Mouse (Mus musculus) liver, postnatal 0 days (tissue): ENCODE measurements around the gene Ppp1r18. TPM values are rescaled to one million over a fixed set of nuclear protein-coding genes. Genes with fewer than 3 reads are reported as not detected.

Experiments
- ATAC-seq: fragments of 200-750 bp; cut with Nextera tagmentation; 2 replicates; pipeline ENCODE4 v1.8.0; 2017; ENCODE audit warnings: mild to moderate bottlenecking, moderate library complexity
- DNase-seq: peaks from one replicate; pipeline ENCODE4 v3.0.0-alpha.2; 2016
- H3K27ac ChIP-seq: fragments of 300-500 bp; sonication (generic); 2 replicates; pipeline ENCODE4 v1.5.1; 2014; ENCODE audit warnings: antibody characterized with exemption, moderate library complexity, mild to moderate bottlenecking, low read depth
- H3K27me3 ChIP-seq: fragments of 300-500 bp; sonication (generic); 2 replicates; pipeline ENCODE4 v1.6.1; 2014; ENCODE audit warnings: low read length, control low read depth, mixed read lengths; ENCODE audit not compliant: insufficient read depth
- H3K36me3 ChIP-seq: fragments of 300-500 bp; sonication (generic); replicated peaks from 2 replicates; pipeline ENCODE4 v1.6.1; 2014; ENCODE audit warnings: mild to moderate bottlenecking, control low read depth, low read length, moderate library complexity, mixed read lengths; ENCODE audit not compliant: insufficient read depth
- H3K4me1 ChIP-seq: fragments of 300-500 bp; sonication (generic); 2 replicates; pipeline ENCODE4 v1.6.1; 2014; ENCODE audit warnings: antibody characterized with exemption, mild to moderate bottlenecking, control low read depth; ENCODE audit not compliant: insufficient read depth
- H3K4me2 ChIP-seq: fragments of 300-500 bp; sonication (generic); 2 replicates; pipeline ENCODE4 v1.6.1; 2014; ENCODE audit warnings: low read depth, mild to moderate bottlenecking, low read length, moderate library complexity, mixed read lengths
- H3K4me3 ChIP-seq: fragments of 300-500 bp; sonication (generic); 2 replicates; pipeline ENCODE4 v1.5.1; 2014; ENCODE audit warnings: low read depth, low read length
- H3K9ac ChIP-seq: fragments of 300-500 bp; sonication (generic); replicated peaks from 2 replicates; pipeline ENCODE4 v1.6.1; 2014; ENCODE audit warnings: mild to moderate bottlenecking, moderate library complexity
- H3K9me3 ChIP-seq: fragments of 300-500 bp; sonication (generic); 2 replicates; pipeline ENCODE4 v1.6.1; 2016; ENCODE audit warnings: mild to moderate bottlenecking, control low read depth, low read length, mixed read lengths
- CTCF ChIP-seq: sonication (generic); IDR thresholded peaks from 2 replicates; pipeline ENCODE4 v1.5.1; 2016; ENCODE audit warnings: antibody characterized with exemption, low read depth
- EP300 ChIP-seq: IDR thresholded peaks from 2 replicates; pipeline ENCODE4 v1.6.1; 2016; ENCODE audit warnings: antibody characterized with exemption, low read depth, mild to moderate bottlenecking
- WGBS: fragments of 180-500 bp; shearing (Covaris S2); extraction: QIAGEN DNeasy Blood & Tissue Kit; methylation state at CpG from one replicate; pipeline ENCODE4 v1.1.7; 2014; ENCODE audit not compliant: insufficient replicate concordance; 5-methylcytosine and 5-hydroxymethylcytosine counted together
- polyA plus RNA-seq: library from polyadenylated mRNA; unstranded; fragments of >200 nt; fragmentation: Nextera tagmentation; extraction: Ambion mirVana; gene quantifications from 2 replicates; pipeline ENCODE4 v1.2.1, GENCODE M21; 2015

The Ppp1r18 gene
- polyA plus RNA-seq, 1 experiment from 2014 or later = 14.1 TPM

DNA sequence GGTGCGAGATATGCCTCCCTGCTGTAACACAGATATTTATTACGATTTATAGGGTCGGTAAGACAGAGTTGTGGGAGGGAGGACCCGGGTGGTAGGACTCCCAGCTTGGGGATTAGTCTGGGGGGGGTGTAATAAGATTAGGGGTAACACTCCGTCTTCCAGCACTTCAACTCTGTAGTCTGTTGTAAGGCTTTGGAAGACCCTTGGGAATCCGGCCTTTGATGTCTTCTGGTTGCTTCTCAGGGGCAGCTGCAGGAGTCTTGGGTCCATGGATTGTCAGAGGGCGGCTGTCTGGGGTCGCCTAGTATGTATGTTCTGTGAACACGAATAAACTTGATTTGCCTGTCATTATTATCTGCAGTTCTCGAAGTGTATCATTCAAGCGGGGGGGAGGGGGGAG, 42.8 kb upstream of the Ppp1r18 start:
- DNase-seq (no peak), ATAC-seq (no peak)
- 1% methylated on average over 11 of the region's 11 CpGs for WGBS
- Histone ChIP-seq H3K9ac (peak overlapping the region; percentile 81), H3K9me3 (no peaks in the 10 kb centered on the region), H3K27ac (peak overlapping the region; percentile 88), H3K4me1 (peaks cover 31% of the 10 kb centered on the region), H3K36me3 (peaks cover 20% of the 10 kb centered on the region), H3K4me2 (peak overlapping the region; percentile 93), H3K4me3 (peak overlapping the region; percentile 74), H3K27me3 (no peaks in the 10 kb centered on the region)
- TF ChIP-seq EP300 (no peak), CTCF (no peak)

DNA sequence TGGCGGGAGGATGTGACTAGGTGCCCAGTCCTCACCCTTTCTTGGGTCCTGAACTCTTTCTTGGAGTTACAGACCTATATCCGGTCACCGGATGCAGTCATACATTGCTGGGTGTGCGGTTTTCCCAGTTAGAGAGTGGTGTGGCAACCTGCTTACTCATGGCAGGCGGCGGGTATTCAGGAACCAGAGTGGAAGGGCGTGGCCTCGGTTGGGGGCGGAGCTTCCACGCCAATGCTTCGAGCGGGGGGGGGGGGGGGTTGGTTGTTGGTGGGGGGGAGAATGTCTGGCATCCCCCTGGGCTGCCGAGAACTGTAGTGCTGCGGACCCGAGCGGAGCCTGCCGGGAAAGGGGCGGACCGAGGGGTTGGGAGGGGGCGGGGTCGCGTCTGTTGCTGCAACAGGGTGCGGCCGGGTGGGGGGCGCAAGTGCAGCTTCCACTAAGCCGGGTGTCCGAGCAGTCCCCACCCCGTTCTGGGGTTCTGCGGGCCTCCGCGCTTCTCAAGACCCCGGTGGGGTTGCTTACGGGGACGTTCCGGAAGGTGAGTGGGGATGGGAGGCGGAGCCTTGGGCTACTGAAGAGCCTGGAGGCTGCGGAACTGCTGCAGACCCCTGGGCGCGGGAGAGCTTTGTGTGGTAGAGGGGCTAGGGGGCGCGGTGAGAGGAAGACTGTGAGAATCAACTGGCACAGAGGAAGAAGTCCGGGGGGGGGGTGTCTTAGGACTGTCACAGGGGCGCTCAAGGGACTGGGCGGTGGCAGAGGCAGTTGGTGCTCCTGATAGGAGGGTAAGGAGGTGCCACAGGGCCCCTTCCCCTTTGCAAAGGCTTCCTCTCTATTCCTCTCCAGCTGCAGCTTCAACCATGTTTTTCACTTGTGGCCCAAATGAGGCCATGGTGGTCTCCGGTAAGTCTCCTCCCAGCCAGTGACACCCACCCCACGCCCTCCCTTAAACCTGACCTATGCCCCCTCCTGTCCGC, 42.1 kb upstream of the Ppp1r18 start, which contains the start of gene Flot1:
Flot1 (plus strand) TSS at position 267 of the 974 bp plus-strand sequence.
- peak; percentile 86 for ATAC-seq
- H3K9me3 ChIP-seq = no peaks in the 10 kb centered on the region
- H3K4me3 ChIP-seq = peak within 1 kb of the TSS; percentile 74
- peak within 1 kb of the TSS; percentile 81 for H3K9ac ChIP-seq
- peak within 1 kb of the TSS; percentile 93 for H3K4me2 ChIP-seq
- no peaks in the 10 kb centered on the region for H3K27me3 ChIP-seq
- 2% methylated on average over 39 of the region's 47 CpGs for WGBS
- peaks cover 31% of the 10 kb centered on the region for H3K4me1 ChIP-seq
- peak; percentile 93 for DNase-seq
- H3K27ac ChIP-seq = peak within 1 kb of the TSS; percentile 88
- peaks cover 20% of the 10 kb centered on the region for H3K36me3 ChIP-seq
- TF ChIP-seq EP300 (no peak; the same call in 1 of the 2 replicates), CTCF (no peak)

DNA sequence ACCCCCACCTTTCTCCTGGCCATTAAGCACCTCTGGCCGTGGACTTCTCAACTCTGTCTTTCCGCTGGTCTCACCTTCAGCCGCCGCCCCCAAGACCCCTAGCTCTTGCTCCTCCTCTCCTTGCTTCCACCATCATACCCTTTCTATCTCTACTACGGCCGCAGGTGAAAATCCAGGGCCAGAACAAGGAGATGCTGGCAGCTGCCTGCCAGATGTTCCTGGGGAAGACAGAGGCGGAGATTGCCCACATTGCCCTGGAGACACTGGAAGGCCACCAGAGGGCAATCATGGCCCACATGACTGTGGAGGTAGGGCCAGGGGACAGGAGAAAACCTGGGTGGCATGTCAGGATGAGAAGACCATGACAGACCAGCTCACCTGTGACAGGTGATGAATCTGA, 41.0 kb upstream of the Ppp1r18 start:
- Histone ChIP-seq H3K4me1 (peaks cover 32% of the 10 kb centered on the region), H3K4me2 (peak overlapping the region; percentile 93), H3K27me3 (no peaks in the 10 kb centered on the region), H3K36me3 (peaks cover 26% of the 10 kb centered on the region), H3K9ac (peak overlapping the region; percentile 81; the same call in 1 of the 2 replicates), H3K27ac (peak overlapping the region; percentile 88), H3K4me3 (peak overlapping the region; percentile 74), H3K9me3 (no peaks in the 10 kb centered on the region)
- WGBS = 66% methylated on average over 7 of the region's 7 CpGs
- ATAC-seq (no peak), DNase-seq (peak; percentile 62)
- TF ChIP-seq EP300 = no peak
- TF ChIP-seq CTCF = peak; percentile 76

DNA sequence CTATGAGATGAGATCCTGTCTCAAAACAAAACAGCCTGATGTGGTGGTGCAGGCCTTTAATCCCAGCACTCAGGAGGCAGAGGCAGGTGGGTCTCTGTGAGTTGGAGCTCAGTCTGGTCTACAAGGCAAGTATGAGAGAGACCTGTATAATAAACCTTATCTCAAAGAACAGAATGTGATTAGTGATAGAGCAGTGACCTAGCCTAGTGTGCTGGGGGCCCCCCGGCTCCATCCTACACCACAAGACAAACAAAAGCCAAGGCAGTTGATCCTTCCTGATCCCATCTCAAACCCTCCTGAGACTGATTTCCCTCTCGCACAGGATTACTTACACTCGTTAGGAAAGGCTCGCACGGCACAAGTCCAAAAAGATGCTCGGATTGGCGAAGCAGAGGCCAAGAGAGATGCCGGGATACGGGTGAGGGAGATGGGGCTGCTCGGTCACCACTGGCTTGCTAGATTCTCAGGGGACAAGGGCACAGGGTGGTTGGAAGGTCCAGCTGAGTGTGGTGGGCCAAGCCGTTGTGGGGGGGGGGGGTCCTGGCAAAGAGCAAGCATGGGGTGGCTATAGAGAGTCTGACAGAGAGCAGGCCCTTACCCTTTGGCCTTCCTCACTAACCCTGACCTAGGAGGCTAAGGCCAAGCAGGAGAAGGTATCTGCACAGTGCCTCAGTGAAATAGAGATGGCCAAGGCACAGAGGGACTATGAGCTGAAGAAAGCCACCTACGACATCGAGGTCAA, 40.1 kb upstream of the Ppp1r18 start:
- H3K4me3 ChIP-seq = no peak overlapping the region
- H3K27me3 ChIP-seq = no peaks in the 10 kb centered on the region
- H3K9ac ChIP-seq = no peak overlapping the region
- 84% methylated on average over 13 of the region's 13 CpGs for WGBS
- no peak overlapping the region for H3K27ac ChIP-seq
- H3K36me3 ChIP-seq = peaks cover 30% of the 10 kb centered on the region
- H3K4me2 ChIP-seq = no peak overlapping the region
- ATAC-seq (no peak), DNase-seq (no peak)
- H3K4me1 ChIP-seq = peaks cover 37% of the 10 kb centered on the region
- TF ChIP-seq CTCF (no peak), EP300 (no peak)
- no peaks in the 10 kb centered on the region for H3K9me3 ChIP-seq

DNA sequence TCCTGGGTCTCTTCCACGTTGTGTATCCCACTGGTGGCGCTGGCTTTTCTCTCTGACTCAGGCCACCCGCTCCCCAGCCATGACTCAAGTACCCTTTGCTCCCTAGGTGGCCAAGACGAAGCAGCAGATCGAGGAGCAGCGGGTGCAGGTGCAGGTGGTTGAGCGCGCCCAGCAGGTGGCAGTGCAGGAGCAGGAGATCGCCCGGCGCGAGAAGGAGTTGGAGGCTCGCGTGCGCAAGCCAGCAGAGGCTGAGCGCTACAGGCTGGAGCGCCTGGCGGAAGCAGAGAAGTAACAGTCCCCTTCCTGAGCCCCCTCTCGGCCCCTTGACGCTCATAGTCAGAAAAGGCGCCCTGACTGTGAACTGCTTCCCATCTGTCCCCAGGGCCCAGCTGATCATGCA, 35.7 kb upstream of the Ppp1r18 start:
- H3K9ac ChIP-seq = 0 out of 2 replicates have a peak overlapping the region, but pooled peaks have one; percentile 21

More for the DNA sequence above, 35.7 kb upstream of the Ppp1r18 start:
- peak; percentile 91 for DNase-seq
- TF ChIP-seq CTCF (peak; percentile 99), EP300 (no peak)
- Histone ChIP-seq H3K4me3 (no peak overlapping the region), H3K27ac (peak overlapping the region; percentile 18; the same call in 1 of the 2 replicates), H3K4me1 (peaks cover 23% of the 10 kb centered on the region), H3K9me3 (no peaks in the 10 kb centered on the region), H3K4me2 (peak overlapping the region; percentile 51), H3K36me3 (peaks cover 59% of the 10 kb centered on the region), H3K27me3 (no peaks in the 10 kb centered on the region)
- ATAC-seq = peak; percentile 84
- 5% methylated on average over 21 of the region's 21 CpGs for WGBS
